9 mouse cellular contexts compared by ENCODE assay signal in genomic region chr16:18386451-18386850, GRCm38 (mm10). TPM values are rescaled to one million over a fixed set of nuclear protein-coding genes. Genes with fewer than 3 reads are reported as not detected.
A peak's percentile ranks its signal among the peaks of the same experiment; 100 is the strongest.
DNase-seq lines count a peak whose midpoint lies in the region; ATAC-seq and TF ChIP-seq lines count a peak whose summit lies in the region.
"Had no signal": no experiment of that assay in that cellular context is flagged by ENCODE, and none has a peak within 500 bp of the region (broad histone marks: within the 10 kb centered on the region; RNA-seq: fewer than 3 reads in every experiment).

No protein-coding gene starts in this region.

- no peak for TF ChIP-seq POLR2A in MEL (IDR thresholded peaks at IDR 0.05; ENCODE audit: control insufficient read depth in 1 of 2, insufficient read depth in 1 of 2, low read depth in 1 of 2, low read length in 2 of 2, poor library complexity in 1 of 2)

- TF ChIP-seq EP300 in MEL (IDR thresholded peaks at IDR 0.05; ENCODE audit: low read depth in 1 of 2, low read length in 2 of 2) = no peak

- H3K4me1 ChIP-seq in MEL (ENCODE audit: control insufficient read depth in 1 of 2, insufficient read depth in 2 of 2, low read length in 2 of 2) = peaks cover 13 to 33% of the 10 kb centered on the region in 2 experiments
- peaks cover 54% of the 10 kb centered on the region for H3K4me1 ChIP-seq in hindbrain, embryonic 15.5 days (replicated peaks)

- H3K4me2 ChIP-seq in hindbrain, embryonic 15.5 days = no peak overlapping the region

- no peak overlapping the region for H3K9ac ChIP-seq in MEL (ENCODE audit: control insufficient read depth, low read depth, low read length, poor library complexity, severe bottlenecking)
- H3K9ac ChIP-seq in hindbrain, embryonic 15.5 days = no peak overlapping the region

- H3K79me2 ChIP-seq in MEL (ENCODE audit: control insufficient read depth, insufficient read depth, low read length, poor library complexity) = no peaks in the 10 kb centered on the region

- no peak for TF ChIP-seq CTCF in MEL (IDR thresholded peaks at IDR 0.05 in 2 of 3, conservative IDR thresholded peaks at IDR 0.05 in 1 of 3; ENCODE audit: control insufficient read depth in 1 of 3, insufficient read depth in 1 of 3, low read depth in 2 of 3, low read length in 3 of 3, poor library complexity in 1 of 3, severe bottlenecking in 1 of 3)

- WGBS in hindbrain, embryonic 15.5 days = 59% methylated on average over 7 of the region's 7 CpGs

- H3K36me3 ChIP-seq in MEL (ENCODE audit: control insufficient read depth in 1 of 2, insufficient read depth in 2 of 2, low read length in 2 of 2) = peaks cover 0 to 25% of the 10 kb centered on the region in 2 experiments; a peak in 2 of 4 replicates
- H3K36me3 ChIP-seq in hindbrain, embryonic 15.5 days = no peaks in the 10 kb centered on the region

- no peak for ATAC-seq in hindbrain, embryonic 15.5 days (ENCODE audit: low FRiP score, low read depth)
- no peak for ATAC-seq in megakaryocyte progenitor cell, adult 5-6 weeks (replicated peaks; ENCODE audit: poor library complexity)
- ATAC-seq: inflammation-experienced regulatory T-cells, adult 6 months had no signal

- peak overlapping the region; percentile 86 for H3K27ac ChIP-seq in MEL (ENCODE audit: control insufficient read depth, low read depth, low read length)
- H3K27ac ChIP-seq in hindbrain, embryonic 15.5 days (replicated peaks) = peak overlapping the region; percentile 35

- no peak overlapping the region for H3K4me3 ChIP-seq in MEL (ENCODE audit: control insufficient read depth in 1 of 2, insufficient read depth in 1 of 2, low read depth in 2 of 2, low read length in 2 of 2)
- no peak overlapping the region for H3K4me3 ChIP-seq in hindbrain, embryonic 15.5 days

- peak; percentile 22 to 25 for DNase-seq in layer of hippocampus, postnatal 10 days (ENCODE audit: low spot score in 2 of 2)
- no peak for DNase-seq in layer of hippocampus, adult 9-10 months (ENCODE audit: low spot score)
- DNase-seq in MEL (ENCODE audit: low read depth, low spot score) = no peak
- DNase-seq in cerebellum, adult 11-12 months = peak; percentile 47
- DNase-seq in thymus, postnatal 25 days = no peak
- DNase-seq: right cerebral cortex, postnatal 14 days had no signal

- TF ChIP-seq RAD21 in MEL (IDR thresholded peaks at IDR 0.05; ENCODE audit: low read depth, low read length) = no peak

- H3K27me3 ChIP-seq in MEL (ENCODE audit: control insufficient read depth in 1 of 2, insufficient read depth in 2 of 2, low read length in 2 of 2) = no peaks in the 10 kb centered on the region
- no peaks in the 10 kb centered on the region for H3K27me3 ChIP-seq in hindbrain, embryonic 15.5 days

- no peaks in the 10 kb centered on the region for H3K9me3 ChIP-seq in MEL (replicated peaks; ENCODE audit: insufficient read depth, low read length)
- H3K9me3 ChIP-seq in hindbrain, embryonic 15.5 days = no peaks in the 10 kb centered on the region

TF ChIP-seq in MEL, 35 proteins besides CTCF, POLR2A, EP300 and RAD21:
- no peak for TF ChIP-seq ZNF384 (IDR thresholded peaks at IDR 0.05; ENCODE audit: low read depth, low read length)
- TF ChIP-seq TCF12 (IDR thresholded peaks at IDR 0.05; ENCODE audit: low read depth, low read length) = no peak
- no peak for TF ChIP-seq UBTF (IDR thresholded peaks at IDR 0.05; ENCODE audit: borderline replicate concordance, insufficient read depth, low read depth, low read length)
- TF ChIP-seq SMC3 (IDR thresholded peaks at IDR 0.05; ENCODE audit: low read depth, low read length) = no peak
- no peak for TF ChIP-seq USF2 (IDR thresholded peaks at IDR 0.05; ENCODE audit: borderline replicate concordance in 1 of 2, insufficient read depth in 1 of 2, low read depth in 1 of 2, low read length in 2 of 2)
- TF ChIP-seq CHD1 (IDR thresholded peaks at IDR 0.05; ENCODE audit: low read depth, low read length) = no peak
- no peak for TF ChIP-seq MYC (IDR thresholded peaks at IDR 0.05; ENCODE audit: low read depth, low read length)
- TF ChIP-seq ZC3H11A (IDR thresholded peaks at IDR 0.05; ENCODE audit: low read depth, low read length) = no peak
- TF ChIP-seq MEF2A (IDR thresholded peaks at IDR 0.05; ENCODE audit: extremely low read depth, insufficient replicate concordance, low read depth, low read length, poor library complexity, severe bottlenecking) = no peak
- no peak for TF ChIP-seq USF1 (IDR thresholded peaks at IDR 0.05; ENCODE audit: low read depth, low read length)
- no peak for TF ChIP-seq SIN3A (IDR thresholded peaks at IDR 0.05; ENCODE audit: low read length)
- no peak for TF ChIP-seq KAT2A (conservative IDR thresholded peaks at IDR 0.05; ENCODE audit: low read depth, low read length)
- TF ChIP-seq MAZ (IDR thresholded peaks at IDR 0.05; ENCODE audit: low read depth, low read length) = no peak
- no peak for TF ChIP-seq GATA1 (IDR thresholded peaks at IDR 0.05; ENCODE audit: low read depth, low read length)

RNA-seq across cellular contexts. Expression of gene Arvcf, which starts 38.5 kb away (rescaled TPM):
- 10 to 100 TPM; 46.2 to 53.9 TPM for total RNA-seq in layer of hippocampus, postnatal 10 days (2021)
- 8.9 and 9.1 TPM in 2 replicates for total RNA-seq in MEL (2012; rRNA removed)
- polyA plus RNA-seq in MEL (2012; ENCODE audit: insufficient read depth in 1 of 2, insufficient read length in 2 of 2, low read depth in 1 of 2, low replicate concordance in 2 of 2, missing spikeins in 1 of 2) = 10 to 100 TPM in 1 of 2 experiments, not detected in 1; 14.5 TPM
- polyA plus RNA-seq in hindbrain, embryonic 15.5 days (2015; fragmentation: Nextera tagmentation; extraction: Ambion mirVana) = 78.7 and 81.3 TPM in 2 replicates
- 0.20 and 1.2 TPM in 2 replicates for total RNA-seq in megakaryocyte progenitor cell, adult 5-6 weeks (2015)
- total RNA-seq in megakaryocyte progenitor cell, adult 5-6 weeks (2017) = 0.83 and 7.9 TPM in 2 replicates

RNA-seq across cellular contexts. Expression of gene Tango2, which starts 38.5 kb away (rescaled TPM):
- 100 to 1,000 TPM; 100 to 102 TPM for total RNA-seq in layer of hippocampus, postnatal 10 days (2021)
- total RNA-seq in MEL (2012; rRNA removed) = 38.0 and 55.9 TPM in 2 replicates
- polyA plus RNA-seq in MEL (2012; ENCODE audit: insufficient read depth in 1 of 2, insufficient read length in 2 of 2, low read depth in 1 of 2, low replicate concordance in 2 of 2, missing spikeins in 1 of 2) = 10 to 100 TPM in 1 of 2 experiments, not detected in 1; 98.3 TPM
- polyA plus RNA-seq in hindbrain, embryonic 15.5 days (2015; fragmentation: Nextera tagmentation; extraction: Ambion mirVana) = 92.5 and 94.0 TPM in 2 replicates
- 20.5 and 21.7 TPM in 2 replicates for total RNA-seq in megakaryocyte progenitor cell, adult 5-6 weeks (2015)
- 7.6 and 8.6 TPM in 2 replicates for total RNA-seq in megakaryocyte progenitor cell, adult 5-6 weeks (2017)

RNA-seq across cellular contexts. Expression of gene Txnrd2, which starts 39.7 kb away (rescaled TPM):
- total RNA-seq in layer of hippocampus, postnatal 10 days (2021) = 10 to 100 TPM; 22.1 to 28.4 TPM
- total RNA-seq in MEL (2012; rRNA removed) = 25.7 and 31.2 TPM in 2 replicates
- 10 to 100 TPM in 1 of 2 experiments, not detected in 1; 46.8 TPM for polyA plus RNA-seq in MEL (2012; ENCODE audit: insufficient read depth in 1 of 2, insufficient read length in 2 of 2, low read depth in 1 of 2, low replicate concordance in 2 of 2, missing spikeins in 1 of 2)
- polyA plus RNA-seq in hindbrain, embryonic 15.5 days (2015; fragmentation: Nextera tagmentation; extraction: Ambion mirVana) = 31.0 and 31.7 TPM in 2 replicates
- total RNA-seq in megakaryocyte progenitor cell, adult 5-6 weeks (2015) = 14.3 and 23.0 TPM in 2 replicates
- 12.5 and 20.6 TPM in 2 replicates for total RNA-seq in megakaryocyte progenitor cell, adult 5-6 weeks (2017)

RNA-seq across cellular contexts. Expression of gene Comt, which starts 40.2 kb away (rescaled TPM):
- 10 to 100 TPM; 55.3 to 59.8 TPM for total RNA-seq in layer of hippocampus, postnatal 10 days (2021)
- total RNA-seq in MEL (2012; rRNA removed) = 48.8 and 62.5 TPM in 2 replicates
- polyA plus RNA-seq in MEL (2012; ENCODE audit: insufficient read depth in 1 of 2, insufficient read length in 2 of 2, low read depth in 1 of 2, low replicate concordance in 2 of 2, missing spikeins in 1 of 2) = 10 to 100 TPM in 1 of 2 experiments, not detected in 1; 71.8 TPM
- polyA plus RNA-seq in hindbrain, embryonic 15.5 days (2015; fragmentation: Nextera tagmentation; extraction: Ambion mirVana) = 106 and 113 TPM in 2 replicates
- total RNA-seq in megakaryocyte progenitor cell, adult 5-6 weeks (2015) = 42.8 and 55.1 TPM in 2 replicates
- 42.3 and 47.1 TPM in 2 replicates for total RNA-seq in megakaryocyte progenitor cell, adult 5-6 weeks (2017)

Comparison
In these comparisons a context has a peak if more than half of its experiments do, and no peak if none do; other contexts are left out.
1. DNase-seq: peak in layer of hippocampus, postnatal 10 days (2 of 2) and cerebellum, adult 11-12 months (single experiment); none in layer of hippocampus, adult 9-10 months (single experiment), MEL (single experiment) and thymus, postnatal 25 days (single experiment).